Mouse (Mus musculus): ENCODE measurements around the gene Ndufc2.
A peak's percentile ranks its signal among the peaks of the same experiment; 100 is the strongest.

The Ndufc2 gene

DNA sequence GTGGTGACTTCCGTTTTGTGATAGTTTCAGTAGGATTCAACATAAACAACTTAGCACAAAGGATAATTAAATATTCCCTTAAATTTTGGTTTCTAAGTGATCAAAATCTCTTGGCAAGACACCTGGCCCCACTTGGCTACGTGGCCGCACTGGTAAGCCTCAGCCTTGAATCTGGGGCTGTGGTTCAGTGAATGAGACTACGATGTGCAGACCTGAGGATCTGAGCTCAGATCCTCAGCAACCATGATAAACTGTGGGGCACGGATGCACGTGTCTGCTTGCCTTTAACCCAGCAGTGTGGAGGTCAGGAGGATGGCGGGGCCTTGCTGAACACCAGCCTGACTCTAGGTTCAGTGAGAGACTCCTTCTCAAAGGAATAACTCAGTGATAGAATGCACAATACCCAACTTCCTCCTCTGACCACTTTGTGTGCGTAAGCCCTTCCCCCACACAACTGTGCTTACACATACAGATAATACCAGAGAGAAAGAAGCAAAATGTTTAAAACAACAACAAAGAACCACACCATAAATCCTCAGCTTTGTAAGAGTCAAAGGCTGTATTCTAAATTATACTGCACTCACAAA is 12.1 kb upstream of the Ndufc2 start:
- no peak for DNase-seq (ENCODE audit: low spot score)

DNA sequence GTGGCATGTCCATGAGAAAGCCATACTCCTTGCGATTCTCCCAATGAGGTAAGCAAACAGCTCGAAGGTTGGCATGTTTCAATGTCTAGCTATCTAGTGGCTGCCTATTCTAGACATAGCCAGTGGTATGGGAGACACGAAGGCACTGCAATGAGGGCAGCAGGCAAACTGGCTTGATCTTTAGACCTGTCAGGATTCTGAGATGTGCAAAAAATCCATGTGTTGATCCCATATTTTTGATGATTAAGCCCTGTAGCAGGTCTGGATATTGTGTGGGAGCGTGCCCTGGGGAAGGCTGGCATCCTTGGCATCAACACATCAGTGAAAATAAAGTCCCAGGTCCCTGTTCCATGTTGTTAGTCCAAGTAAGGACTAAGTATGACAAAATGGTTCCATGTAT is 11.3 kb upstream of the Ndufc2 start:
- no peak for DNase-seq (ENCODE audit: low spot score)

DNA sequence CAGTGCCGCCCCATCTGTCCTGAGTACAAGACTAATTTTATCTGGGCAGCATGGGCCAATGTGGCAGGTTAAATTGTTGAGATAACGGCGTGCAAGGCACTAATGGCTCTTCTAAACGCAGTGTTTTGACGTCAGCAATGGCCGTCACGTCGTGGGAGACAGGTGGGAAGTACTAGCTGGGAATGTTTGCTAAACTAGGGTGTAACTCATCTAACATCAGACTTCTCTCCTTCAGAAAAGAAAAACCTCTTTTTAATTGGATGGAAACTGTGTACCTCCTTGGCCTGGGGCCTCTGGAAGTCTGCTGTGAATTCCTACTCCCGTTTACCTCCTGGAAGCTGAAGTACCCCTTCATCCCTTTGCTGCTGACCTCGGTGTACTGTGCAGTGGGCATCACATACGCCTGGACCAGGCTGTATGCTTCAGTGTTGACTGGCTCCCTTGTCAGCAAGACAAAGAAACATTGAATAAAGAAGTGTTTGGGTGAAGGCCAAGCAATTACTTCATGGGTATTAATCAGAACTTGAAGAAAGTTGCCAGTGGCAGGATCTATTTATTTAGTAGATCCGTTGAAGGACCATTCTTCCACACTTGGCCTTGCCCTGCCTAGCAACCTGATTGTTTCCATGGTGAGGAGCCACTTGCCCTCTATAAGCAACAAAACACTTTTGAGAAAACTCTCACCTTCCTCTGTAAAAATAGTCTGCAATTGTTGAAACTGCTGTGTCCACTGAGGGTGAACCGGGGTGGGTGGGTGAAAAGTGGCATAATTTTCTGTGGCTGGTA is 8.3 kb upstream of the Ndufc2 start:
- DNase-seq (ENCODE audit: low spot score), result no peak

DNA sequence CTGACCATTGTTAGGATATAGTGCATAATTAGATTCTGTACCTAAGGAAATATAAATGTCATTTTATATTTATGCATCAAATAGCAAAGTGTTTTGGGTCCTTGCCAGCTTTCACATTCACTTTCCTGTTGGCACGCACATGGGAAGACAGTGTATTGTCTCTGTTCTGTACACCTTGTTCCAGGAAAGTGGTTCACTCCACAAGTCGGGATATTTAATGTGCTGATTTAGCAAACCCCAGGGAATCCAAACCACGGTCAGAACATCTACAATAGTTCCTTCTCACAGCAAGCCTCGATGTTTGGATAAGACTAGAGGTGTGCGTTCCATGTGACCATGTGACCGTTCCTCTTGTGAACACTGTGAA is 7.7 kb upstream of the Ndufc2 start:
- no peak for DNase-seq (ENCODE audit: low spot score)

DNA sequence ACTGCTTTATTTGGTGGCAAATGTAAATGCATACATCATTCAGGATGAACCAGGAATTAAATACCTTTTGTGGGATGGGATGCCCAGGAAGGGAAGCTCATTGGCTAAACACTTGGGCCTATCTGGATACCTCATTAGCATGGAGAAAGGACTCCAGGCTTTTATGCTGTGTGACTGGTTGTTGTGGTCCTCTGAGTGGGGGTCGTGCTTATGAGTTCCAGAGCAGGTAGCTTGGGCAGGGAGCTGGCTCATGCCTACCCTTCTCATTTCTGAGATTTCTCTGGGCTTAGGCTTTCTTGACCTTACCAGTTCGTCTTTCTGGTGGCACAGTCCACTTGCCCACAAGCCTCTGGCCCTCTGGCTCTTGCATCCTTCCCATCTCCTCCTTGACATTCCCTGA is 5.4 kb upstream of the Ndufc2 start:
- no peak for DNase-seq (ENCODE audit: low spot score)

DNA sequence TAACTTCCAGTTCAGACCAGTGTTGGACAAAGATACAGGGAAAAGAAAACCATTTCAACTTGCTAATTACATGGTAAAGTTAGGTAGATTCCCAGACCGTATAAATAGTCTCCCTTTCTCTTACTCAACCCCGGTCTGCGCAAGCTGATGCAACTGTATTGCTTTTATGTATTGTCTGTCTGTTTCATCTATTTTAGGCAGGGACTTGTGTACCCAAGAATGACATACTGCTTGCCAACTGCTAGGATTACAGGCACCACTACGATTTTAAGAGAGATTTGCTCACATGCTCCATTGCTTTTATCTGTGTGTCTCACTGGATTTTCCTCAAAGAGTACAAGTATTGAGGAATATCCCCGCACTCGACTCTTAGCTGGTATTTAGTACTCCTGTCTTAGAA is 860 bp upstream of the Ndufc2 start:
- DNase-seq (ENCODE audit: low spot score), result no peak

DNA sequence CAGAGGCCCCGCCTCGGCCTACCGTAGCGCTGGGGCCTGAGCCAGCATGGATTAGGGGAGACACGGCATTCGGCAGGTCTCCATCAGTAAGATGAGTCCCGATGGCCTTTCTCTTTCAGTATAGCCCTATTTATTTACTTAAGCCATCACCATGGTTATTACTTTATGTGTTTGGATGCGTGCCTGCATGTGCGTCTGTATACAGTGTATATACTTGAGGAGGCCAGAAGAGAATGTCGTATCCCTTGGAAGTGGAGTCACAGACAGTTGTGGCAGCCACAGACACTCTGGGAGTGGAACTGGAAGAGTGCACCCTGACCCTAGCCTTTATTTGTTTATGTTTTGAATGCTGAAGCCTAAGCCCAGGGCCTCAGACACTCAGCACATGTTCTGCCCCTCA is 7.3 kb downstream of the Ndufc2 start:
- DNase-seq (ENCODE audit: low spot score), result no peak

DNA sequence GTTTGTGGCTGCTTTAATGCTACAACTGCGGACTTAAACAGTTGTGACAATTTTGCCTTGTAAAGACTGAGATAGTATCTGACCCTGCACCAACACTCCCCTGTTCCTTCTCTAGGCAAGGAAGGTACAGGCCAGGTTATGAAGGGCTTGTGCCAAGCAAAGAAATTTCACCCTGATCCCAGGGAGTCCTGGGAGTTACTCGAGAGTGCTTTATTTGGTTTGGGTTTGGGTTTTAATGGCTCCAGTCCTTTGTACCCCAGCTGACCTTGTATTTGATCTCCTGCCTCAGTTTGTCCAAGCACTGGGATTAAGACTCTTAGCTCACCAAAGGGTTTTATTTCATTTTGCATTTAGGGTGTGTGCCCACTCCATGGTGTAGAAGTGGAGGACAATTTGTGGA is 11.3 kb downstream of the Ndufc2 start:
- DNase-seq (ENCODE audit: low spot score), result no peak

DNA sequence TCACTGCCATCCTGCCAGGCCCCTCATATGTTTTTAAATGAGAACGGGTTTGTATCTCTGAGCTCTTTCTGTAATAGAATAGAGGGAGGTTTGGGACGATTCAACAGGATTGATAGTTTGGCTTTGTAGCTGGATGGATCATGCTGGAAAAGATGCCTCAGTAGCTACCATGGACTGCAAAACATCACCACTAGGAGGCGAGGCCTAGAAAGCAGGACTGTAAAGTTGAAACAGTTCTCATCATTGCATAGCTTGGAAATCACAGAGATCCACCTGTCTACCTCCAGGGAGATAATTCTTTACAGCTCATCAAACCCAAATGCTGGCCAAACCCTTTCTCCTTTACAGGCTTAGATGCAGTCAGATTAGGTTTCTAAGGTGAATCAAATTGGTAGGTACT is 11.8 kb downstream of the Ndufc2 start:
- no peak for DNase-seq (ENCODE audit: low spot score)

DNA sequence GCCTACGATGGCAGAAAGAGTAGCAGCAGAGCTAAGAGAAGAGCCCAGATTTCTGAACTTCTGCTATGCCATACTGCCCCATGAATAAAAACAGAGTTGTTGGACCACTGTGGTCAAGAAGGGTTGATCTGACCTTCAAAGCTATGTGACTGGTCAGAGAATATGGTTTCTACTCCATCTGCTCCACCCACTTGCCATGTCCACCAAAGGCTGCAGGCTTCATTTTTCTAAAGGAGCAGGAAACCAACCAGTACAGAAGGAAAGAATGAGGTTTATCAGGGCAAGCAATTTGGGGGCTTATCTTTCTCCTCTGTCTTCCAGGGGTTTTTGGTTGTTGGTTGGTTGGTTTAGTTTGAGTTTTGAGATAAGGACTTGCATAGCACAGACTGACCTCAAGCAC is 14.2 kb downstream of the Ndufc2 start:
- no peak for DNase-seq (ENCODE audit: low spot score)

DNA sequence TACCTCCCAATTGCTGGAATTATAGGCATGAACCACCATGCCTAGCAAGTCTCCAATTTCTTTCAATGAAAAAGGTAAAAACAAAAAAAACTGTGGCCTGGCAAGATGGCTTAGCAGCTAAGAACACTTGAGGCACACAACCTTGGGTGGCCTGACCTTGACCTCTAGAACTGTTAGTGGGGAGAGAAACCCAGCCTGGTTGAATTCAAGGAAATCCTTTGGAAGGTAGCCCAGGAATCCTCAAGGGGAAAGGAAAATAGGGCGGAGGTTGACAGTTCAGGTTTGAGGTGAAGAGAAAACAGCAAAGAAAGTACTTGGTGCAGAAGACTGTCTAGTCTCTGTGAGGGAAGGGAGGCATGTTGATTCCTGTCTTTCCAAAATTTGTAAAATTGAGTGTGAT is 14.6 kb downstream of the Ndufc2 start:
- DNase-seq (ENCODE audit: low spot score), result no peak

DNA sequence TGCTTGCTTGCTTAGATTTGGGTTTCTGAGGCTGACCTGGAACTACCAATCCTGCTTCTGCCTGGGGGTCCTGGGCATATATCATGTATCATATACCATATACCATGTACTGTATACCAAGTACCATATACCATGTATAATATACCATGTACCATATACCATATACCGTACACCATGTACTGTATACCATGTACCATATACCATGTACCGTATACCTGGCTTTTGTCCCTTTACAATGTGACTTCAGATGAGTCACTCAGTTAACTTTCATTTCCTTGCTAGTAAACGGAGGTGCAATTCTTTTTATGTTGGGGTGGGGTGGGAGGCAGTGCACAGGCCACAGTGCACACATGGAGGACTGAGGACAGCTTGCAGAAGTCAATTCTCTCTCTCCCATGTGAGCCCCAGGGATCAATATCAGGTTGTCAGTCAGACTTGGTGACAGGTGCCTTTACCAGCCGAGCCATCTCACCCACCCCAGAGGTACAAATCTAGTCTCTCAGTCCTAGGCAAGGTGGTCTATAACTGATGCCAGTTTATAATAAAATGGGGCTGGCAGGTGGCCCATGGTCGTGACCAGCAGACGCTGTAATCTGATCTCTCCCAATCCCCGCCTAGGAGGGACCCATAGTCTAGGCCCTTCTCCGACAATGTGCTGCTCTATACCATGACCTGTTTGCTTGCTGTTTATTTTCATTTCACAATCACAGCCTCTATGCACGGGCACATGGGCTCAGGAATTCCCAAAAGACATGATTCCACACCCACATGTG is 15.3 kb downstream of the Ndufc2 start:
- no peak for DNase-seq (ENCODE audit: low spot score)

DNA sequence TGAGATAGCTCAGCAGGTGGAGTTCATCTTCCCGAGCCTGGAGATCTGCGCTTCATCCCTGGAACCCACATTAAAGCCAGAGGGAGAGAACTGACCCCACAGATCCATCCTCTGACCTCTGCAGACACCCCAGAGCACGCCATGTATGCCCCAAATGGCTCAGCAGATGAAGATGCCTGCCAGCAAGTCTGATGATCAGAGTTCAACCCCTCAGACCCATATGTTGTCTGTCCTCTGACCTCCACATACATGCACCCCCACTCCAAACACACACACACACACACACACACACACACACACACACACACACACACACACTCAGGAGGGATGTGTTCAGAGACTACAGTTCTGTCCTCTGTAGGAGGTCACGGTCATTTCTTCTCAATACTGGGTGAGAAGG is 16.7 kb downstream of the Ndufc2 start:
- DNase-seq (ENCODE audit: low spot score), result no peak

DNA sequence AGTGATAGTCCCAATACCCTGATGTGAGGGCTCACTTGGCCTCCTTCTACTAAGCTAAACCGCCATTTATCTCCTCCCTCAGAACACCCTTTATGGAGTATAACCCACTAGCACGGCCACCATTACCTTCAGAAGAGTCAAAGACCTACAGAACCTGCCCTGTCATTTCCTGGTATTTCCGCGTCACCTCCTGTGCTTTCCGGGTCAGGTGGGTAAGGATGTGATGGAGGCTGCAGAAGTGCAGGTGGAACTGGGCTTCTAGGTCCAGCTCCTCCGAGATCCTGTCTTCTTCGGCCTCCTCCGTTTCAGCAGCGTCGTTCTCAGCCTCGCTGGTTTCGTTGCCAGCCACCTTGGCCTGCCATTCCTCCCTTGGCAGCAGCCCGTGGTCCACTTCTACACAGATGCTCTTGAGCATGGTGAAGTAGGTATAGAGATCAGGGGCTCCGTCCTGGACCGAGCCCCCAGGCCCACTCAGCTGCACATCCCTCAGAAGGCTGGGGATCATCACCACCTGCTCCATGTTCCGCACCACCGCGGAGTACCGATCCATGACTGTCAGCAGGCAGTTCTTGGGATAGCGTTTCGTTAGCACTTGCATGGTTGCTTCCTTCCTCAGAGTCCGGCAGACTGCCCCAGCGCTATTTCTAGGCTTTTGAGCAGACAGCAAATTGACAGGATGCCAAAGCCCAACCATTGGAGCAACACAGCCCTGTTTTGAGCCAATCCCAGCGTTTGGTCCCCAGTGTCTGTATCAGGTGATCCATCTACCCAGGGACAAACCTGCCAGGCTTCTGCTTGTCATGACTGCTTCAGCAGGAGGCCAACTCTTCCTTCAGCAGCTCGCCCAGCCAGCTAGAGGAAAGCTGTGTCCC is 17.3 kb downstream of the Ndufc2 start, which contains the start of gene Thrsp:
Thrsp (minus strand) TSS at position 825 of the 872 bp plus-strand sequence.
- peak; percentile 26 for DNase-seq (ENCODE audit: low spot score)

DNA sequence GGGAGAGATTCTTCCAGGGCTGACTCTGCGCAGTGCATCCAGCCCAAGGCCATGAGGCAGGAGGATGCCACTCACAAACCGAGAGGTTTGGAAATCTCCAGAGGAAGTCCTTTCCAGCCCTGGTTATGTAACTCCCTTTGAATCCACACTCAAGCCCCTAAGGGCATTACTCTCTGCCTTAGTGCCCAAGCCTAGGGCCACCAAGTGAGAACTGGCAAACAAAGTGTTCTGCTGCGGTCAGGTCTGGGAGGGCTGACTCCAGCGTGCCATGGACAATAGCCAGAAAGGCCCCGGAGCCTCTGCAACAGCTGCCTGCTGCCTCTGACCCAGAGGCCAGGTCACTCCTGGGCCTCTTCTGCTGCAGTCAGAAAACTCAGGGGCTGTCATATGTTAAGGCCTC is 18.9 kb downstream of the Ndufc2 start:
- DNase-seq (ENCODE audit: low spot score), result no peak

DNA sequence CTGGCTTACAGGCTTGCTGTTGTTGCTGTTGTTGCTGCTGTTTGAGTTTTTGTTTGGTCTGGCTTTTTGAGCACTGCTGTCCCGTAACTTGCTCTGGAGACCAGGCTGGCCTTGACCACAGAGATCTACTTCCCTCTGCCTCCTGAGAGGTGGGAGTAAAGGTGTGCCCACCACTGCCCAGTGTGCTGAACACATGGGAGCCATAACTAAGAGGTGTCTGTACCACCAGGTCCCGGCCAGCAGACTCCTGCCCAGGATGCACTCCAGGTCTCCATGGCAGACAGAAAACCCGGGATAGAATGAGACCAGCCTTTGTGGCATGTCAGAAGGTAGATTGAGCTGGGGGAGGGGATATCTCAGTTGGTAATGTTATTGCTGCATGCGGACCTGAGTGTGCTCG is 19.4 kb downstream of the Ndufc2 start:
- no peak for DNase-seq (ENCODE audit: low spot score)

DNA sequence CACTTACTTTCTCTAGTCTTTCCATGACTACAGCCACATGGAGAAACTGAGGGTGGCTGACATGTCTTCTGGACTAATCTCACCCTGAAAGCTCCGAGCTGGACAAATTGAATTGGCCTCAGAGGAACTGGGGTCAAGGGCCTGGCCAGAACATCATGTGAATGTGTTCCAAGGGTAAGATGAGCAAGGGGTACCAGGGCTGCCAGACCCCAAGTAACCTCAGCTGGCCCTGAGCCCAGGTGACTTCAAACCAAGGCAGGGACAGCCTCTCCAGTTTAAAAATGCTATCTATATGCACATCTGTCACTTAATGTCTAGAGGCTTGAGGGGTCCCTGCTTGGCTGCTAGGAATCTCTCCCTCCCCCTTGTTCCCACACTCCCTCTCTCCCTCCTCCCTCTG is 20.6 kb downstream of the Ndufc2 start:
- no peak for DNase-seq (ENCODE audit: low spot score)

DNA sequence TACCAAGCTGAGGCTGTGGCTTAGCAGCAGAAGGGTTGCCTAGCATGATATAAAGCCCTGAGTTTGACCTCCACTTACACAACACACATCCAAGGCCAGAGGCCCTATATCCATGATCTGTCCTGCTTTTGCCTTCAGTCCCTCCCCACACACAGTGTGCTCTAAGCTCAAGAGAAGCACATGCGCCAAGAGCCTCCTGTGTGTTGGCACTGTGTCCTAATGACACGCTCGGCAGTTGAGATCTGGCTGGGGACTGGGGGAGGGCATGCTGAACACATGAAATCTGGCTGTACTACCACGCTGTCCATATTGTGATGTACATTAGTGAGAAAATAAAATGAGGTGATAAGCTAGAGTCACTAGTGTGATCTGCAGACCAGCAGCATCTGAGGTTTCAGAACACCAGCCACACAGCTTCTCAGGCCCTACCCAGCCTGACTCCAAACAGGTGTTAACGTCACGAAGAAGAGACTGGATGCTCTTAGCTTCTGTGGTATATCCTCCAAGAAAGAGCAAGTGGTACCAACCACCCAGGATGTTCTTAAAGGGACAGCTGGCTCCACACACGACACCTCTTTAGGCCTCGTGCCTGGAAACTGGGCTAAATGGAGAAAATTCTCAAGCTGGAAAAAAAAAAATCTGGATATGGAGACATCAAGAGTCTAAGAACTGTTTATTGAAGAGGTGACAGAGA is 21.3 kb downstream of the Ndufc2 start:
- no peak for DNase-seq (ENCODE audit: low spot score)

DNA sequence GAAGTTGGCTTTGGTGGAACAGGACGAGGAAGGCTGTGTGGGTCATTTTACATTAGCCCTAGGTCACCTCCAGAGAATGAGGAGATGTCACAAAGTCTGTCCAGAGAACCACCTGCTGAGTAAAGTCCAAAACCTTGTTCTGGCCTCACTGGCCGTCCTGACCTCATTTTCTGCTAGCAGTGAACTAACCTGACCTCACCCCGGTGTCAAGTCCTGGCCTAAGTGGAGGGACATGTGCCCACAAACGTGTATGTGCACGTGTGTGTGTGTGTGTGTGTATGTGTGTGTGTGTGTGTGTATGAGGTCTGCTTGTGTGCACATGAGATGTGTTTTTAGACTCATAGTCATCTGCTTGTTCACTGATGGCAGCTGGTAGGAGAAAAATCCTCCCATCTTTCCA is 24.0 kb downstream of the Ndufc2 start:
- no peak for DNase-seq (ENCODE audit: low spot score)

DNA sequence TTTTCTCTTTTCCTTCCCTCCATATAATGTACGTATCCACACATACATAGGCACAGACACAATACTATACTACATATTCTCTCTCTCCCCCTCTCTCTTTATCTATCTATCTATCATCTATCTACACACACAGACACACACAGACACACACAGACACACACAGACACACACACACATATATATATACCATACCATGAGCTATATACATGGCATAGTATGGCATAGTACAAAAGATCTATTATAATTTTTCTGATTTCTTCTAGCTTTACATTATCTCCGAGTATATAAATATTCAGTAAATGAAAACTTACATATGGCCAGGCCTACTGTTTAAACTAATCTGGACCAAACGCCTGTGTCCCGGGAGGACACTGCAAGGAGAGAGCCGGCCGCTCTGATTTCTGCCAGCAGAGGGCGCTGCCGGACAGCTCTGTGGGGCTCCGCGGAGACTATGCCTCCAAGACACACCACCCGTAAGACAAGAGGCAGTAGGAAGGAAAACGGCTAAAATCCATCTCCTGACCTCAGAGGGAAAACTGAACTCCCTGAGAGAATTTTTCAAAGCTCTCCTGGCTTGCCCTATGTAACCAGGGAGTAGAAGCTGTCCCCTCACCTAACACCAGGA is 24.9 kb downstream of the Ndufc2 start:
- DNase-seq (ENCODE audit: low spot score), result peak; percentile 93

DNA sequence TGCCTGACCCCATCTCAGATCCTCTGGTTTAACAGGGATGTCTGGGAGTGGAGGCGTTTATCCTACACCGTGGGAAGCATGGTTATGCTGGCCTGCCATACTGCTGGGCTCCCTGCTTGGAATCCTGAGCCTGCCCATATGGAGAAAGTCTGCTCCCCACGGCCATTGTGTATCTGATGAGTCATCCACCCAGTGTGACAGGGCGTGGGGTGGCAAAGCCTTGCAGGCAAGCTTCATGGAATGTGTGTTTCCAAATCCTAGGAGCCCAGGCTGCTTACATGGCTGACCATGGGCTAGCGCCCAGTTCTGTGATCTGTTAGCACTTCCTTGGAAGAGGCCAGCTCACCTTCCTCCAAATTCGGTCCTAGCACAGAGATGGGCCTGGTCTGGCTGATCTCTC is 26.8 kb downstream of the Ndufc2 start:
- no peak for DNase-seq (ENCODE audit: low spot score)
